Mouse (Mus musculus) spleen, adult 2 months (tissue): ENCODE results near the gene Fzd10. TPM values are rescaled to one million over a fixed set of nuclear protein-coding genes. Genes with fewer than 3 reads are reported as not detected.

Source experiments
- DNase-seq, 2 experiments: peaks; one replicate each; pipeline versions ENCODE4 v3.0.0 to v3.0.0-alpha.2; 2012 to 2021; ENCODE audit warnings: low spot score in 2 of 2, low read depth in 1 of 2
- H3K27ac ChIP-seq: fragments of 200-500 bp; 2 replicates; pipeline ENCODE4 v1.5.1; 2012; ENCODE audit warnings: low read length, inconsistent platforms; ENCODE audit not compliant: insufficient read depth
- H3K27me3 ChIP-seq: fragments of 200-500 bp; 2 replicates; pipeline ENCODE4 v1.6.1; 2012; ENCODE audit warnings: mild to moderate bottlenecking, moderate library complexity, low read length, inconsistent platforms; ENCODE audit not compliant: control insufficient read depth, insufficient read depth
- H3K36me3 ChIP-seq: fragments of 200-500 bp; 2 replicates; pipeline ENCODE4 v1.6.1; 2012; ENCODE audit warnings: mild to moderate bottlenecking, low read length, inconsistent platforms; ENCODE audit not compliant: control insufficient read depth, insufficient read depth
- H3K4me1 ChIP-seq: fragments of 200-500 bp; 2 replicates; pipeline ENCODE4 v1.6.1; 2011; ENCODE audit warnings: inconsistent platforms; ENCODE audit not compliant: control insufficient read depth, insufficient read depth, insufficient read length
- H3K4me3 ChIP-seq: fragments of 200-500 bp; 2 replicates; pipeline ENCODE4 v1.5.1; 2011; ENCODE audit warnings: mild to moderate bottlenecking, inconsistent platforms; ENCODE audit not compliant: insufficient read depth, insufficient read length; ENCODE audit errors: extremely low read depth
- CTCF ChIP-seq: fragments of 200-500 bp; IDR thresholded peaks from 2 replicates; pipeline ENCODE4 v1.5.1; 2011; ENCODE audit warnings: mild to moderate bottlenecking, inconsistent platforms; ENCODE audit not compliant: insufficient read depth, insufficient read length, insufficient replicate concordance; ENCODE audit errors: extremely low read depth
- POLR2A ChIP-seq: fragments of 200-500 bp; IDR thresholded peaks from 2 replicates; pipeline ENCODE4 v1.6.1; 2011; ENCODE audit warnings: low read depth, low read length, inconsistent platforms
- WGBS: fragments of 180-500 bp; shearing (Covaris S2); methylation state at CpG from one replicate; pipeline ENCODE4 v1.1.7; 2018; 5-methylcytosine and 5-hydroxymethylcytosine counted together
- polyA plus RNA-seq: library from polyadenylated mRNA; depleted of rRNA; stranded (reverse); fragments of >200 nt; gene quantifications from 2 replicates; pipeline ENCODE4 v1.2.3, GENCODE M21; 2012; rRNA removed

The Fzd10 gene
- polyA plus RNA-seq: 0.15 and 0.33 TPM in 2 replicates

- 2% methylated on average over 73 of the region's 73 CpGs for WGBS
- Histone ChIP-seq H3K36me3 (no peaks in the 10 kb centered on the region), H3K27me3 (peaks cover 10% of the 10 kb centered on the region), H3K27ac (no peak within 1 kb of the TSS), H3K4me3 (peak within 1 kb of the TSS; percentile 27), H3K4me1 (peaks cover 5% of the 10 kb centered on the region)
- no peak for TF ChIP-seq POLR2A
- TF ChIP-seq CTCF: no peak
- DNase-seq: no peak
Observed at GRCm38 (mm10) chr5:128600072-128601021, at the start of gene Fzd10. Gene Fzd10 (plus strand): TSS chr5:128600844.

GRCm38 (mm10) chr5:128551448-128551847, 49.2 kb upstream of the Fzd10 start:
- WGBS: 4% methylated on average over 11 of the region's 11 CpGs
- no peak overlapping the region for H3K27ac ChIP-seq
- no peaks in the 10 kb centered on the region for H3K36me3 ChIP-seq
- TF ChIP-seq POLR2A: no peak
- no peak for TF ChIP-seq CTCF
- no peaks in the 10 kb centered on the region for H3K27me3 ChIP-seq
- H3K4me3 ChIP-seq: no peak overlapping the region
- DNase-seq: no peak
- H3K4me1 ChIP-seq: no peaks in the 10 kb centered on the region

GRCm38 (mm10) chr5:128552136-128552890, 48.3 kb upstream of the Fzd10 start:
- TF ChIP-seq CTCF (no peak), POLR2A (no peak)
- Histone ChIP-seq H3K36me3 (no peaks in the 10 kb centered on the region), H3K4me1 (no peaks in the 10 kb centered on the region), H3K27ac (no peak overlapping the region), H3K4me3 (no peak overlapping the region), H3K27me3 (no peaks in the 10 kb centered on the region)
- no peak for DNase-seq
- WGBS: 14% methylated on average over 28 of the region's 28 CpGs

GRCm38 (mm10) chr5:128558126-128558525, 42.5 kb upstream of the Fzd10 start:
- no peaks in the 10 kb centered on the region for H3K36me3 ChIP-seq
- no peak for DNase-seq
- no peaks in the 10 kb centered on the region for H3K4me1 ChIP-seq
- no peak overlapping the region for H3K27ac ChIP-seq
- H3K27me3 ChIP-seq: no peaks in the 10 kb centered on the region
- H3K4me3 ChIP-seq: no peak overlapping the region
- 21% methylated on average over 7 of the region's 7 CpGs for WGBS
- TF ChIP-seq CTCF (no peak), POLR2A (no peak)

GRCm38 (mm10) chr5:128567313-128567712, 33.3 kb upstream of the Fzd10 start:
- Histone ChIP-seq H3K4me1 (no peaks in the 10 kb centered on the region), H3K36me3 (no peaks in the 10 kb centered on the region), H3K27ac (no peak overlapping the region), H3K27me3 (no peaks in the 10 kb centered on the region), H3K4me3 (no peak overlapping the region)
- DNase-seq: no peak
- 59% methylated on average over 6 of the region's 6 CpGs for WGBS
- TF ChIP-seq POLR2A (no peak), CTCF (no peak)

GRCm38 (mm10) chr5:128568970-128569369, 31.7 kb upstream of the Fzd10 start:
- Histone ChIP-seq H3K27me3 (no peaks in the 10 kb centered on the region), H3K4me3 (no peak overlapping the region), H3K27ac (no peak overlapping the region), H3K4me1 (no peaks in the 10 kb centered on the region), H3K36me3 (no peaks in the 10 kb centered on the region)
- no peak for DNase-seq
- 26% methylated on average over 5 of the region's 5 CpGs for WGBS
- no peak for TF ChIP-seq CTCF
- TF ChIP-seq POLR2A: no peak

- 55% methylated on average over 5 of the region's 5 CpGs for WGBS
- H3K27me3 ChIP-seq: no peaks in the 10 kb centered on the region
- H3K4me1 ChIP-seq: no peaks in the 10 kb centered on the region
- DNase-seq: no peak
- no peak overlapping the region for H3K4me3 ChIP-seq
- TF ChIP-seq CTCF (no peak), POLR2A (no peak)
- H3K27ac ChIP-seq: no peak overlapping the region
- no peaks in the 10 kb centered on the region for H3K36me3 ChIP-seq
Observed at GRCm38 (mm10) chr5:128570091-128570490, 30.6 kb upstream of the Fzd10 start.
